Mouse (Mus musculus) megakaryocyte, embryonic 14.5 days (primary cell): ENCODE measurements around the gene Cdt1.

Experiments used
- FLI1 ChIP-seq: IDR thresholded peaks from 2 replicates; pipeline ENCODE4 v1.6.1; 2012; ENCODE audit warnings: low read length, inconsistent platforms, mixed read lengths
- GATA1 ChIP-seq: IDR thresholded peaks from 3 replicates; pipeline ENCODE4 v1.6.1; 2012; ENCODE audit warnings: mixed read lengths, low read length, inconsistent platforms, borderline replicate concordance

GRCm38 (mm10) chr8:122544138-122544537, 23.7 kb upstream of the Cdt1 start:
- TF ChIP-seq GATA1 (no peak), FLI1 (no peak)
